Mouse (Mus musculus): ENCODE data around the gene Gli2.

Gene Gli2

DNA sequence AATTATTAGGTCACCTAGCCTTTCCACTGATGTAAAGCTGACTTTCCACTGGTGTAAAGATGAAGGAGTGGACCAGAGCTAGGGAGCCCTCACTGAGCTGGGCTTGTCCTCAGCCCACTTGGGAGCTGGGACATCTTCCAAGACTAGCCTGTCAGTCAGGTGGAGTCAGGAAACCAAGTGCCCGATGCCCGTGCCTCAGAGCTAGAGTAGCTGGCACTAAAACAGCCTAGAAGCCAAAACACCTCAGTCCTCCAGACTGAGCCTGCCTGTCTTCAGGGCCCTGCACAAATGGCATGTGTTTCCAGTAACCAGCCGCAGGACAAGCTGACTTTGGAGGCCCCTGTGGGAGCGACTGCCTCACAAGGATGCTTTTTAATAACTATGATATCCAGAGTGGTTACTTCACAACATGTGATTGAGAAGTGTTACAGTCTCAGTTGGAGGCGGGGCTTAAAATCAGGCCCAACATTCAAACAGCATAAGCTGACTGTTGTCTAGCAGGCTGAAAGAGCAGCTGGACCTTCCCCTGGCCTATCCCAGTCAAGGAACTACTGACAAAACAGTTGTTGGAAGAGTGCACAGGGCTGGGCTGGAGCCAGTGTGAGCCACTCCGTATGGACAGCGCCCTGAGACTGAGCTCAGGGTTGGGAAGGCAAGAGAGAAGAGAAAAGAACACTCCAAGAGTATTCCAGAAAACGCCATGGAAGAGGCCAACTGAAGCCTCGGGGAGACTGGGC is 158.2 kb downstream of the Gli2 start:
- no peak for DNase-seq (ENCODE audit: low read depth, low spot score)
- H3K27me3 ChIP-seq (ENCODE audit: control insufficient read depth, insufficient read depth, low read length, poor library complexity, severe bottlenecking), result no peaks in the 10 kb centered on the region
- H3K36me3 ChIP-seq (ENCODE audit: control insufficient read depth, insufficient read depth, low read length, poor library complexity, severe bottlenecking), result no peaks in the 10 kb centered on the region

DNA sequence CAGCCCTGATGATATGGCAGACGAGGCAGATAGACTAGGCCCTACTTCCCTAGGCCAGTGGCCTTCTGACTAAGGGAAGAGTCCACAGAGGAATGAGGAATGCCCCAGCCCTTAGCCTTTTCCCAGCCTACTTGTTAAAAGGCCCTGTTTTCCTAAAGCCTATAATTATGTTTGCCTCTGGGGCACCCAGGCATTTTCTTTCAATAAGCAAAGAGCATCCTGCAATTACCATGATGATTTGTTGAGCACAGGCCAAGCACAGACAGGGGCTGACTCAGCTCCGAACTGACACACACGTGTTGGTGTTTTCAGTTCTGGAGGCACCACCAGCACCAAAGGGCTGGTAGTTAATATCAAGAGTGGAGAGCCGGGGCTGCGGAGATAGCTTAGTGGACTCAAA is 162.0 kb downstream of the Gli2 start:
- Histone ChIP-seq H3K36me3 (ENCODE audit: control insufficient read depth, insufficient read depth, low read length, poor library complexity, severe bottlenecking) (no peaks in the 10 kb centered on the region), H3K27me3 (ENCODE audit: control insufficient read depth, insufficient read depth, low read length, poor library complexity, severe bottlenecking) (no peaks in the 10 kb centered on the region)
- DNase-seq (ENCODE audit: low read depth, low spot score), result no peak

GRCm38 (mm10) chr1:118890125-118890875 is 163.1 kb downstream of the Gli2 start:
- DNase-seq (ENCODE audit: low read depth, low spot score), result no peak
- H3K36me3 ChIP-seq (ENCODE audit: control insufficient read depth, insufficient read depth, low read length, poor library complexity, severe bottlenecking), result no peaks in the 10 kb centered on the region
- H3K27me3 ChIP-seq (ENCODE audit: control insufficient read depth, insufficient read depth, low read length, poor library complexity, severe bottlenecking), result no peaks in the 10 kb centered on the region

- no peaks in the 10 kb centered on the region for H3K27me3 ChIP-seq (ENCODE audit: control insufficient read depth, insufficient read depth, low read length, poor library complexity, severe bottlenecking)
- no peaks in the 10 kb centered on the region for H3K36me3 ChIP-seq (ENCODE audit: control insufficient read depth, insufficient read depth, low read length, poor library complexity, severe bottlenecking)
- no peak for DNase-seq (ENCODE audit: low read depth, low spot score)
Observed at GRCm38 (mm10) chr1:118880781-118881247, 172.6 kb downstream of the Gli2 start.

DNA sequence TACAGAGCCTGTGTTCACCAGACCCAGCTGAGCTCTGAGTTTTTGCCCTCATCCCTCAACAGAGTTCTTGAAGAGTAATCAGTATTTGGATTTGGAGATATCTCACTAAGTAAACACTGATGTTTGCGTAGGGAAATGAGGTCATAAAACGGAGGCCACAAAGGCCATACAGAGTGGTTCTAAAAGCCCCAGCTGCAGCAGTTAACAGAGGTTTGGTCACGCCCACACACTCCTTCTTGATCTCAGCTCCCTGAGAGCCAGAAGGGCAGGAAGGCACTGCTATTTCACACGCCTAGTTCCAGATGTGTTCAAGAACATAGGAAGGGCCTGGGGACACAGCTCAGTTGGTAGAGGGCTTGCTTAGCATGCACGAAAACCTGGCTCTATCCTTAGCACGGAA is 175.1 kb downstream of the Gli2 start:
- no peaks in the 10 kb centered on the region for H3K27me3 ChIP-seq (ENCODE audit: control insufficient read depth, insufficient read depth, low read length, poor library complexity, severe bottlenecking)
- no peak for DNase-seq (ENCODE audit: low read depth, low spot score)
- no peaks in the 10 kb centered on the region for H3K36me3 ChIP-seq (ENCODE audit: control insufficient read depth, insufficient read depth, low read length, poor library complexity, severe bottlenecking)

DNA sequence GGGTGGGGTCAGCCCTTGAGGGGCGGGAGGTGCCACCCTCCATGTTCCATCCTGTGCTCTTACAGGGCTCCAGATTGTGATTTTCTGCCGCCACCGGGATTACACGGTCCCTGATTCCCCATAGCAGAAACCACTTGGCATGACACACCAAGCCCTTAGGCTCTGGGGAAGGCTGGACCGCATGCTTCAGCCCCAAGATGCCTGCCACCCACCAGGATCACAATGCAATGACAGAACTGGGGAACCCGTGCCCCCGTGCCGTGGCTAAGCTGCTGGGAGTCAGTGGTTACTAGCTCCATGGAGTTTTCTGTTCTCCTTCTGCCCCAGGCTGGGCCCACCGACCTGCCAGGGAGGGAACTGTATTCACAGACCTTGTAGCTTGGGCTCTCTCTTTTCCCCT is 178.2 kb downstream of the Gli2 start:
- no peaks in the 10 kb centered on the region for H3K36me3 ChIP-seq (ENCODE audit: control insufficient read depth, insufficient read depth, low read length, poor library complexity, severe bottlenecking)
- no peaks in the 10 kb centered on the region for H3K27me3 ChIP-seq (ENCODE audit: control insufficient read depth, insufficient read depth, low read length, poor library complexity, severe bottlenecking)

DNA sequence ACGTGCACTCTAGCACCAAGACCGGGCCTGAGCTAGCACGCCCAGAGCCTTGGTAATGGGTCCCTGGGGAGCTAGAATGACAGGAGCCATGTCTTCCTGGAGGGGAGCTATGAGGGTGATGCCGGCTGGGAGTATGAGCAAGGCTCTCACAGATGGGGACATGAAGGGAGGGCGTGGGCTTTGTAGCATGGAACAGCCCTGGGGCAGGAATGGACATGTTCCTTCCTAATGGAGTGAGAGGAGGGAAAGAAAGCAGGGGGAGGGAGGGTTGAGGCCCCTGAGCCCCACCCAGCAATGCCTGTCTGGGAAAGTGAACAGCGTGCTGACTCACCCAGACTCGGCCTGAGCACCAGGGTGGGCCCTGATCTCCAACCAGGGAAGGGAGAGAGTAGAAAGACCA is 179.9 kb downstream of the Gli2 start:
- Histone ChIP-seq H3K27me3 (ENCODE audit: control insufficient read depth, insufficient read depth, low read length, poor library complexity, severe bottlenecking) (no peaks in the 10 kb centered on the region), H3K36me3 (ENCODE audit: control insufficient read depth, insufficient read depth, low read length, poor library complexity, severe bottlenecking) (no peaks in the 10 kb centered on the region)
- no peak for DNase-seq (ENCODE audit: low read depth, low spot score)

More for the DNA sequence above, 178.2 kb downstream of the Gli2 start:
- no peak for DNase-seq (ENCODE audit: low read depth, low spot score)

DNA sequence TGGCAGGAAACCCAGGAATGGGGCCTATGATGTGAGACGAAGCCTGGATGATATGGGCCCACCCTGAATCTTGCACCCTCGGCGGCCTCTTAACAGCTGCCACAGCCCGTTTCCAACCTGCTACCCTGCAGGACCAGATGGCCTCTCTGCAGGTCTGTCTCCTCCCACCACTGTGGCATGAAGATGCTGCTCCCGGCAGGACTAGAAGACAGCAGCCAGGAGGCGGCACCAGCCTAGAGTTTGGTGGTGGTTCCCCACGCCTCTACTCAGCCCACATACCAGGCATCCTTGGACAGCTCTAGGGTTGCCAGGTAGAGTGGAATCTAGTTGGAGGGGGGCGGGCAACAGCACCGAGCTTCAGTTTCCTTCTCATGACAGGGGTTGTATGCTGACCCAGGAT is 188.7 kb downstream of the Gli2 start:
- H3K36me3 ChIP-seq (ENCODE audit: control insufficient read depth, insufficient read depth, low read length, poor library complexity, severe bottlenecking), result no peaks in the 10 kb centered on the region
- no peak for DNase-seq (ENCODE audit: low read depth, low spot score)
- no peaks in the 10 kb centered on the region for H3K27me3 ChIP-seq (ENCODE audit: control insufficient read depth, insufficient read depth, low read length, poor library complexity, severe bottlenecking)

GRCm38 (mm10) chr1:118864031-118864430 is 189.4 kb downstream of the Gli2 start:
- no peaks in the 10 kb centered on the region for H3K36me3 ChIP-seq (ENCODE audit: control insufficient read depth, insufficient read depth, low read length, poor library complexity, severe bottlenecking)
- no peak for DNase-seq (ENCODE audit: low read depth, low spot score)
- no peaks in the 10 kb centered on the region for H3K27me3 ChIP-seq (ENCODE audit: control insufficient read depth, insufficient read depth, low read length, poor library complexity, severe bottlenecking)

GRCm38 (mm10) chr1:118858101-118858500 is 195.3 kb downstream of the Gli2 start:
- DNase-seq (ENCODE audit: low read depth, low spot score), result no peak
- Histone ChIP-seq H3K27me3 (ENCODE audit: control insufficient read depth, insufficient read depth, low read length, poor library complexity, severe bottlenecking) (no peaks in the 10 kb centered on the region), H3K36me3 (ENCODE audit: control insufficient read depth, insufficient read depth, low read length, poor library complexity, severe bottlenecking) (no peaks in the 10 kb centered on the region)

DNA sequence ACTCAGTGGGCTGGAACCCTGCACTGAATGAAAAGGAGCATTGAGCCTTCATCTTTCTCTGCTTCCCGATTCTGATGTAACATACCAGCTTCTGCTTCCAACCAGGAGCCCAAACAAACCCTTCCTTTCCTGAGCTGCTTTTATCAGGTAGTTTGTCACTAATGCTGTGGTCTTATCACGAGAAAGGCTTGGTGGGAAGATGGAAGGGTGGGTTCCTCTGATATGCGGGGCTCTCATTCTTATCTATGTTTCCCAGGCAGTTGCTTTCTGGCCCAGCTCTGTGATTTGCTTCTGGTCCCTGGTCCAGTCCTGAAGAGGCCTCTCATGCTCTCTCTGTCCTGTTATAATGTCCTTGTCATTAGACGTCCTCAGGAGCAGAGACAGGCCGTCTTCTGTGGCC is 222.8 kb downstream of the Gli2 start:
- no peak for DNase-seq (ENCODE audit: low read depth, low spot score)
- no peaks in the 10 kb centered on the region for H3K27me3 ChIP-seq (ENCODE audit: control insufficient read depth, insufficient read depth, low read length, poor library complexity, severe bottlenecking)
- H3K36me3 ChIP-seq (ENCODE audit: control insufficient read depth, insufficient read depth, low read length, poor library complexity, severe bottlenecking), result no peaks in the 10 kb centered on the region

DNA sequence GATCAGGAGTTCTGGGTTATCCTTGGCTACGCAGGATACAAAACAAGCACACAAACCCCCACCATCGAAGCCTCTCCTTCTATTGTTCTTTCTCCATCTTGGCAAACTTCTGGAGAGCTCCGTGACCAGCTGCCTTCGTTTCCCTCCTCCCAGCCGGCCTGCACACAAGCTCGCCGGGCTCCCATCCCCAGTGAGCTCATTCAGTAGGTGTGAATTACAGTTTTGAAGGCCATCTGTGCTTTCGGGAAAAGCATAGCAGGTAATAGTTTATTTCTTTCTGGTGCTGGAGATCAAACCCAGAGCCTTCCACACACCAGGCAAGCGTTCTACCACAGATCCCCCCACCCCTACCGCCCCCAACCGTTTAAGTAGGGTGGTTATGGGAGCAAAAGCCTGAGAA is 226.8 kb downstream of the Gli2 start:
- DNase-seq (ENCODE audit: low read depth, low spot score), result no peak
- Histone ChIP-seq H3K27me3 (ENCODE audit: control insufficient read depth, insufficient read depth, low read length, poor library complexity, severe bottlenecking) (no peaks in the 10 kb centered on the region), H3K36me3 (ENCODE audit: control insufficient read depth, insufficient read depth, low read length, poor library complexity, severe bottlenecking) (no peaks in the 10 kb centered on the region)

- no peaks in the 10 kb centered on the region for H3K36me3 ChIP-seq (ENCODE audit: control insufficient read depth, insufficient read depth, low read length, poor library complexity, severe bottlenecking)
- H3K27me3 ChIP-seq (ENCODE audit: control insufficient read depth, insufficient read depth, low read length, poor library complexity, severe bottlenecking), result no peaks in the 10 kb centered on the region
- DNase-seq (ENCODE audit: low read depth, low spot score), result no peak
Observed at GRCm38 (mm10) chr1:118825467-118826219, 227.8 kb downstream of the Gli2 start.

DNA sequence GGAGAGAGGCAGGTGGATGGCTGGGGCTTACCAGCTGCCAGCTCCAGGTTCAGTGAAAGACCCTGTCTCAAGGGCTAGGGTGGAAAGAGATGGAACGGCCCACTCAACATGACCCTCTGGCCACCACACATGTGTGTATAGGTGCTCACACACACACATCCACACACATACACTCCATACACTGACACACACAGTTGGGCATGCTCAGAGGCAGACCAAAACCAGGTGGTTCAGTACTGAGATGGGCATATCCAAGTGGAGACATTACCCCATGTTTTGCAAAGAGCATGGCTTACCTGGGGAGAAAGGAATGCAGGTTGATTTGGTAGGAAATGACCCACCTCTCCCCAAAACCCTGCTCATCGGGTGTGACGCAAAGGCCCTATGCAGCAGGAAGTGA is 228.4 kb downstream of the Gli2 start:
- no peaks in the 10 kb centered on the region for H3K27me3 ChIP-seq (ENCODE audit: control insufficient read depth, insufficient read depth, low read length, poor library complexity, severe bottlenecking)
- DNase-seq (ENCODE audit: low read depth, low spot score), result no peak
- no peaks in the 10 kb centered on the region for H3K36me3 ChIP-seq (ENCODE audit: control insufficient read depth, insufficient read depth, low read length, poor library complexity, severe bottlenecking)

DNA sequence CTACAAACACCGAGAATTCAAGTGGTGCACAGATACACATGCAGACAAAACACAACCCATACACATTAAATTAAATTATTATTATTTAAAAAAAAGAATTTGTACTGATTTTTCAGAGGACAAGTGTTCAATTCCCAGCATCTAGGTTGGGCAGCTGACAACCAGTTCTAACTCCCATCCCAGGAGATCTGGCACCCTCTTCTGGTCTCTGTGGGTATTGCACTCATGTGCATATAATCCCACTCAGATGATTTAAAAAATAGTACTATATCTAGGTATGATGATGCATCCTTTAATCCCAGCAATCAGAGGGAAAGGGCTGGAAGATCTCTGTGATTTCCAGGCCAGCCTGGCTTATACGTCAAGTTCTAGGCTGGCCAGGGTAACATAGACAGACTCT is 231.2 kb downstream of the Gli2 start:
- DNase-seq (ENCODE audit: low read depth, low spot score), result no peak
- Histone ChIP-seq H3K27me3 (ENCODE audit: control insufficient read depth, insufficient read depth, low read length, poor library complexity, severe bottlenecking) (no peaks in the 10 kb centered on the region), H3K36me3 (ENCODE audit: control insufficient read depth, insufficient read depth, low read length, poor library complexity, severe bottlenecking) (no peaks in the 10 kb centered on the region)
